Mouse (Mus musculus) T-helper 17 cell (primary cell): ENCODE measurements at regions not wholly inside any gene's neighbourhood (a gene's known extent, or its start where the extent isn't known, plus 50 kb on each side); places are given as distances from the start of the nearest gene placed in this dataset.

Source experiments
- in situ Hi-C, 2 experiments: fragments of 300-600 bp; cut with MboI, MseI; formaldehyde crosslinking; loops; 1 replicate in 1 of 2; 2 replicates in 1 of 2; pipeline ENCODE4 v1.15.1; 2025; ENCODE audit warnings: high pct_unique_total_duplicates in 2 of 2

DNA sequence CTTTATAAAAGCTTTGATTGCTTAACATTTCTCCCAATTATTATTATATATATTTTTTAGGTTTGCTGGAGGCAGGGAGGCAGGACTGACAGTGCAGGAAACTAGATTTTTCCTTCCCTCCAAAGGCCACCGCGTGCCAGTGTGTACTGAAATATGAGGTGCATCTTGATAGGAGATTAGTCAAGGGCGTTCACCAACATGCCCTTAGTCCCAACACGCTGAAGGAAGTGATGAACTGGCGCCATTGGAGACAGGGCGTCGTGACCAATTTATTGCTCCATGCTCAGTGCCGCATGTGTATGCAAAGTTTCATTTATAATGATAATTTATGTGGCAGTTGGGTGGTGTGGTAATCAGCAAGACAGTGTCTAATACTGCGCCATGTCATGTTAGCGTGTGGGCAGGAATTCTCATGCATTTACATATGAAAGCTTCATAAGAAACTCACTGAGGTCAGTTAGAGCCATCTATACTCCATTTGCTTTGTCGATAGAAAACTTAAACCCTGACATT lies 66.2 kb downstream of the Isl1 start:
- in situ Hi-C loops, result no loop called here

DNA sequence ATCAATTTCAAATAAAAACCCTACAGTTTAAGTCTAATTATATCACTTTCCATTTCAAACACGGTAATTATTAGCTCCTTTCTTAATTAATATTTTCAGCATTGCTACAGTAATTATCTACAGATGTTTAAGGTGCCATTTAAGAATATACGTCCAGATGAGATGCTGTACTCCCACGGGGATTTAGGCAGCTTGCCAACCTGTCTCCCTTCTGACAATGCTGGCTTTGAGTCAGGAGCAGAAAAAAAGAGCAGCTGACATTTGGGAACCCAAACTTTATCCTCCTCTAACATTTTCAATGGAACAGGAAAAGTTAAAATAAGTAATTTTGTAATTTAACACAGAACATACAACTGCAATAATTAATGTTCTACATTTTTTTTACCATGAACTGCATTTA lies 94.4 kb downstream of the Isl1 start:
- in situ Hi-C loops, result loop anchor here in 1 of 2 experiments (10.0 kb wide), 1 partner anchor 970 kb away; no protein-coding TSS in a partner anchor

DNA sequence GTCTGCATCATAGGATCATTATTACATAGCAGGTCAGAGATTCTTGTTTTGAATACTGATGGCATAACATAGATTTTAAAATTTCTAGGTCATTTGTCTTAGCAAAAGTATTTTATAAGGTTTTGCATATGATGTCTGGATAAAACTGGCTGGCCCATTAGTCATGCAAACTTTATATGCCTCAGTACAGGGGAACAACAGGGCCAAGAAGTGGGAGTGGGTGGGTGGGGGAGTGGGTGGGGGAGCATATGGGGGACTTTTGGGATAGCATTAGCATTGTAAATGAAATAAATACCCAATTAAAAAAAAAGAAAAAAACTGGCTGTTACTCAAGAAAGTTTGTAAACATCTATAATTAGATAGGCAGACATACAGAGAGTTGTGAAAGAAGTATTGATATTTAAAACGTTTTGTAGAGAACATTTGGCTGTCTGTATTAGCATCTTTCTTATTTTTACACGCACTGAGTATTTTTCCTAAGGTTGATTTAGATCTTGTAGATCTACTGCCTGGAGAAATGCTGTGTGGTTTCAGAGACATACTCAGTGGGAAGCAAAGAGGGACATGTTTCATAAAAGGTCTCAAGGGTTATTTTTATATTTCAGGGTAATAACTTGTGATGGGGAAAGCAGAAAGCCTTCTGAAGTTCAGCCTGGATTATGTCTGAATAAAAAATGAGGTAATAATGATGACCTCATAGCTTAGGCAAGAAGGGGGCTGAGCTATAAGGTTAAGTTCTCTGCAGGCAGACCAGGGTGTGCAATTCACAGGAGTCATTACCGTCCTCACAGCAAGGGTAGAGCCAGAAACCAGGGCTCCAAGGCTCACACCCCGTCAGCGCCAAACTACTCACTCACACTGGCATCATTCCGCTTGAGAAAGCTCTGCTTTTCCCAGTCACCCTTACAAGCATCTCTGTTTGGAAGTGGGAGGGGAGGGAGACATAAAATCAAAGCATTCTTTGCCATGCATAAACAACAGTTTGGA lies 95.4 kb downstream of the Isl1 start:
- in situ Hi-C loops, result loop anchor here in 1 of 2 experiments (10.0 kb wide), 1 partner anchor 969 kb away; no protein-coding TSS in a partner anchor

DNA sequence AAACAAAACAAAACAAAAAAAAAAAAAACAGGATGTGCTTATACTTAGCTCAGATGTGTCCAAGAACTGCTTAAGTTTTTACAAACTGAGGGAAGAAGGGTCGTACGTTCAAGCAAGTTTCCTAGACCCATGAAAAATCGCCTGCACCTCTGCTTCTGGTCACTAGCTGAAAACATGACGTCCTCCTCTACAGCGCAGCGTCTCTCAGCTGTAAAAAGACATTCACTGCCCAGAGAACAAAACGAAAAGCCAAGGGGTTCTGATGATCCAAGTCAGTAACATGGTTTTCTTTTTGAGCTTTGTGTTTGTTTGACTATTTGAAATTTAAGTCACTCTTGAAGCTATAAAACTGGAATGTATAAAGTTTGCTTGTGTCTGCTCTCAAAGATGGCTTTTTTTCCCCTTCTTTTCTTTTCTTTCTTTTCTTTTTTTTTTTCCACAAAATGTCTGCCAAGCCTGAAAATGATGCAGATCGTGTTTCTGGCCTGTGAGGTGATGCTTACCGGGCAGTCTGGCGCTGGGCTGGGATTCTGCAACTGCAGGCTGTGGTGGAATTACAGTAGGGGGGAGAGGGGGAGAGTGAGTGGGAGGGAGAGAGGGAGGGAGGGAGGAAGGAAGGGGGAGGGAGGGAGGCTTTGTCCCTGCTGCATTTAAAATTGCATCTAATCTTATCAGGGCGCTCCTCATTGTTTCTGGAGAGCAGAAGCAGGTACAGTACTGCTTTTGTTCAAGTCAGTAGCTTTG lies 108.1 kb downstream of the Isl1 start:
- in situ Hi-C loops, result no loop called here

DNA sequence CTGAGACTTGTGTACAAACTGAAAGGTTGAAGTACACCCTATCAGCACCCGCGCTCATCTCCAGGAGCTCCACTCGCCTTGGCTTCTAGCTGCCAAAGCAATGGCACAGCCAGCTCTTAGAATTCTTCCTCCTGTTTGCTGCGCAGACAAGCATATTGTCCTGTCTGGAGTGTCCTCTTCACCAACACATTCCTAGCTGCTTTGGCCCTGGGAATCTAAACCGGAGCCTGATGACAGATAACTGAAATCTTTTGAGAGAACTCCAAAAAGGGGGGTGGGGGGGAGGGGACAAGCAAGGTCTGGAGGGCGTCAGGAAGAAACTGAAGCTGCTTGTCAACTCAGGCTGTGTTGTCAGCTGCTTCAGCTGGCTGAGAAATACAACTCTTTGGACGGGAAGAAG lies 122.4 kb downstream of the Isl1 start:
- in situ Hi-C loops, result no loop called here

DNA sequence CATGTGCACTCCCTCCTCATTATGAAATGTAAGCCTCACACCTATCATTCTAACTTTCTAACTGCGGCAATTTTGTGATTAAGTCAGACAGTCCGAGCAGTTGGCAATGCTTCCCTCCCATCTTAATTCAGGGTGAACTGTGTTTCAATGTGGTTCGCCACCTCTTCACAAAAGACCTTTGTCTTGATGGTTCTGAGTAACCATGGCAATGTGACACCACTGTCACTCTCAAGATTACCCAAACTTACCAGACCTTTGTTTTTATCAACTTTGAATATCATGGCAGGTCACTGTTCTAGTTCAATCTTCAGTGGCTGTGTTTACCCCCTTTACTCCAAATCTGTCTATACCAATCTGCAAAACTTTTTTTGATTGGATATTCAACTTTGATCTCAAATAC lies 131.7 kb downstream of the Isl1 start:
- in situ Hi-C loops, result no loop called here

DNA sequence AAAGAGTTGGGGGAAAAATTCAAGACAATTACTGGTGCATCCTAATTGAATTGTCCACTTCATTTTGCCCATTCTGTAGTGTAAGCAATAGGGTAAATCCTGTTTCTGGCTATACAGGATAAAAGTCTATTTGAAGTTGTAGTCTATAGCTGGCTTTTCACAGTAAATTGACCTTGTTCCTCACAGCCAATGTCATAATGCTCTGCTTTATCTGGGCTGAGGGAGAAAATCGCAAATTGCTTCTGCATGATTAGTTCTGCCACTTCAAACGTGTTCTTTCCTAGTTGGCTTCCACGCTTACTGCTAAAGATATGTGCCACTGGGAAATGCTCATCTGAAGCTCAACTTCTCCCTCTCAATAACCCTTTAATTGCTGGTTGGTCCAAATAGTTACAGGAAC lies 134.5 kb downstream of the Isl1 start:
- in situ Hi-C loops, result no loop called here

DNA sequence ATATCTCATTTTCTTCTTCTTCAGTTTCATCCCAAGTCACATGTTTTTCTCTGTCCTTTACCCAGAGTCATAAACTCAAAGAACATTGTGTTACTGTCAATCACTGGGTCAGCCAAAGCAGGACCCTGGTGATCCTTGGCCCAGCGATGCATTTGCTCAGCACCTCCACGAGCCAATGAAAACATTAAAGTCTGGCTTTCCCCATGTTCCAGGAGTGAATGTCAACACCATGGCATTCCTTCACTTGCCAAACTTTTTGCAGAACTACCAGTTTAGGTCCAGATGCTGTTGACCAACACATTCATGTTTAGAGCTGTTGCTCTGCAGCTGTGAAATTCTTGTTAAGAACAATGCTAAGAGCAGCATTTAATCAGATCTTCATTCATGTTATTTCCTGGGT lies 135.6 kb downstream of the Isl1 start:
- in situ Hi-C loops, result no loop called here

DNA sequence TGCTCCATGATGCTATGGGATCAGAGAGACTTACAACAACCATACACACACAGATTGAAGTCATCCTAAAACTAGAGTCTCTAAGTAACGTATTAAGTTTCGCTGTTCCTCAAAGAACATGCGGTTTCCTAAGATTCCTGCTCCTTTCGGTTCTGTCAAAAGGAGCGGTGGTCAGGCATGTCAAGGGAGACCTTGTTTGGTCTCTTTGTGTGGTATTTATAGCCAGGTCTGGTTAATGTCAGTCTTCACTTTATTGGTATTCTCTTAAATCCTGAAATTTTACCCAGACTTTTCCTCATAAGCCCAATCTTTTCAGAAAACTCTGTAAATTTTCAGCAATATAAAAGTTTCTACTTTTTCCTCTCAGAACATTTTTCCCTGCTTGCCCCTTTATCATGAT lies 166.5 kb downstream of the Isl1 start:
- in situ Hi-C loops, result loop anchor here in 1 of 2 experiments (10.0 kb wide), 1 partner anchor 592 kb away; no protein-coding TSS in a partner anchor

DNA sequence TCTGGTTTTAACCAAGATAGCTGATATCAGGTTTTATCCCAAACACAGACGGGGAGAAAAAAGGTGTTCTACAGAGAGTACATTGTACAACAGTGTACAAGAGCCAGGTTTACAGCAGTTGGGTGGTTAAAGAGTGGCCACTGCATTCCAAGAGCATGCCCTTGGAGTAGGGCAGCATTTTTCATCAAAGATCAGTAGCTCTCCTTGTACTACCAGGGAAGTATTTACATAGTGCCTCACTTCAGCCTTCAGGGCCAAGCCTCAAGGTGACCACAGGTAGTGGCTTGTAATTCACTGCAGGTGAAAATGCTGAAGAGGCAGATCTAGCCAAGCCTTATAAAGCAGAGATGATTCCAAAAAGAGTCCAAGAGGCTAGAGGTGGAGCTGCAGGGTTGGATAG lies 190.8 kb downstream of the Isl1 start:
- in situ Hi-C loops, result no loop called here

DNA sequence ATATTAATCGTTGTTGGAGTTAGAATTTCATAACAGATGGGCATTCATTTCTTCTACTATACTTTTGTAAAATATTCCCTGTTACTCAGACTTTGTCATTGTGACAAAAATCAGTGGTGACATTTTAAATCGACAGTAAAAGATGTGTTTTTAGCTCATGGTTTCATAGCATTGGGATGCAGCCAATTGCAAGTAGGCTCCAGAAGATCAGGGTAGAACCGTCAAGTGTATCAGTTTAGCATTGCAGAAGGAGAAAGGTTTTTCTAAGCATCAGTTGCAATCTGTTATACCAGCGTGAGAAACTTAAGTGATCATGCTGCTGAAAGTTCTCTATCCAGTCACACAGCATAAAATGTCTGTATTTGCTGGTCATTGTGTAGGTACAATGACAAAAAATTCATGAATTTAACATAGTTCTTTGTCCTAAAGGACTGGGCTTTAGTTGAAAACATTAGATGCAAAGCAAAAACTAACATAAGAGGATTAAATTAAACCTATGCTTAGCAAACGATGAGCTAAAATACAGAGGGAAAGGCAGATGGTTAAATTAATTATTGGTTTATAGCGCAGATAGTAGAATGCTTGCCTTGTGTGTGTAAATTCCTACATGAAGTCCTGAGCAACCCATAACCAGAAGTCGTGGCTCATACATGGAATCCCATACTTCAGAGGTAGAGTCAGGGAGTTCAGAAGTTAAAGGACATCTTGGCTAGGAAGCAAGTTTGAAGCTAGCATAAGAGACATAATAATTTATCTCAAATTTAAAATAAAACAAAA lies 198.3 kb downstream of the Isl1 start:
- in situ Hi-C loops, result no loop called here

DNA sequence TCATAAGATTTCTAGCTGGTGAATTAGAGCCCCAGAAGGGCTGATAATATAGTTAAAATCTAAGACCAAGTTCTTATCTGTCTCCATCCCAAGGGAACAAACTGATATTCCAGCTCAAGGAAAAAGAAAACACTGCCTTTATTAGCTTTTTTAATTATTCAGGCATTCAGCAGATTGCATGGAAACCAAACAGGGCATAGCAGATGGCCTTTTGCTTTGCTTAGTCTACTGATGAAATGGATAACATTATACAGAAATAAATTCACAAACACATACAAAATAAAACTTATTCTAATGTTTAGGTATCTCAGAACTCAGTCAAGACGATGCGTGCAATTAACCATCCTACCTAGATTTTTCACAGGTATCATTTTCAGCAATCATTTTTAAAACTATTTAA lies 198.9 kb downstream of the Isl1 start:
- in situ Hi-C loops, result no loop called here

DNA sequence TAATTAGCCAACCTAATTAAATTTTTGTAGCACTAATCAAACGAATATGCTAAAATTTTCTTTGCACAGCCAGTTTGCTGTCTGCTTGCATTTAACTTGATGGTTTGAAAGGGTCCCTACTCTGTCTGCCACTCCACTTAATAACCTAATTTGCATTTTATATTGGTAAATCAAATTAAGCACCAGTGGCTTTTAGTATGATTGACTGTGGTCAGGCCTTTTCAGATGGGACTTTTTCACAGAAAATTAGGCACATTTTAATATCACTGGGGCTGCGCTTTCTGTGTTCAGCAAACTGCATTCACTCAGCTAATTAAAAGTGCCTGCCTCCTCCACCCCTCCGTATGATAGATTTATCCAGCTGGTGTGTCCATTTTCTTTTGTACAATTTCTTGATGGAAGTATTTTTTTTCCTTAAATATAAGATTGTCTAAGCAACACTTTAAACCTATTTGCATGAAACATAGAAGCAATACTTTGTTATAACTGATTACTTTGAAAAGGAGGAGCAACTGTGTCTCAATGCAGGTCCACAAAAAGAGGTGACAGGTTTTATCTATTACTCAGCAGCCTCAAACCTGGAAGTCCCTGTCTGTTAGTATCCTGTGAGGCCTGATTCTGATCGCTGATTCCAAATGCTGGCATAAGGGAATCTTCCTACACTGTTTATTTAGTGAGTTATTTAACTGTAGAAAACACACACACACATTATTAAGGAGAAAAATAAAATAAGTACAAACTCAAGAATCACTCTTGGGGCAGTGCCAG lies 221.8 kb downstream of the Isl1 start:
- in situ Hi-C loops, result no loop called here

DNA sequence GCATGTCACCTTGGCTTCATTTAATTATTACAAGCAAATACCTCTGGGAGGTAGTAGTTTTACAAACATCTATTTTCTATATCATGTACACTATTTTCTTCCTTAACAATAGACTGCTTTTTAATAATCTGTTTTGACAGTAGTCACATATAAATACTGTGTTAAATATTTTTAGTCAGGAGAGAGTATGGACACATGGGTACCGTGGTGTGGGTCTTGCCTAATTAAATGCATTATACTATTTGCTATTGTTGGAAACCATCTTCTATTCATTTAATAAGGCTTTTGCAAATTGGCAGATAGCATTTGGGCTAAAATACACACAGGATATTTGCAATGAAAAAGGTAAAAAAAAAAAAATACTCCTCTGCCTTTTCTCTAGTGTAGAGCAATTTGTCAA lies 222.3 kb downstream of the Isl1 start:
- in situ Hi-C loops, result no loop called here

DNA sequence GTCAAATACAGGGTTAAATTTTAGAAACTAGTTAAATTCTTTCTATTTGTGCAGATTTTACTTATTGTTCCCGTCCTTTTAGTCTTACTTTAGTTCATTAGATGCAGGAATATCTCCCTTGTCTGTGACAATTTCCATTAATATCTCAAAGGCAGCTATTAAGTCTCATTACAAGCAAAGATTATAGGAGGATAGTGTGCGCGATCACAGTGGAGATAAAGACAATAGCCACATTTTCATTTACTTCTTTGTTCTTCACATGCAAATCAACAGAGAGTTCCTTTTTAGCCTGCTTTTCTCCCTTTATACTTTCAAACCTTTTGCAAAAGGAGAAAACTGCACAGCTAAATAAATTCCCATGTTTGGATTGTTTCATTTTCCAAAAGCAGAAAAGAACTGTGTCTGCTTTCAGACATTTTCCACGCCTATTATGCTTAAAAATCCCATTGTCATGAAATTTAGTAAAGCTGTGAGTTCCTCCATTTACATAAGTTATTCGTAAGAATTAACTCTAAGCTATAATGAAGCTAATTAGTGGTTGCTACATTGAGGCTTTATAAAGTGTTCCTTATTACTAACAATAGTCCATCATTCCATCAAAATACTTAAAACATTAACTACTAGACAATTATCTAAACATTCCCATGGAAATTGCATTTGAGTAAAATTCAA lies 252.4 kb downstream of the Isl1 start:
- in situ Hi-C loops, result no loop called here

DNA sequence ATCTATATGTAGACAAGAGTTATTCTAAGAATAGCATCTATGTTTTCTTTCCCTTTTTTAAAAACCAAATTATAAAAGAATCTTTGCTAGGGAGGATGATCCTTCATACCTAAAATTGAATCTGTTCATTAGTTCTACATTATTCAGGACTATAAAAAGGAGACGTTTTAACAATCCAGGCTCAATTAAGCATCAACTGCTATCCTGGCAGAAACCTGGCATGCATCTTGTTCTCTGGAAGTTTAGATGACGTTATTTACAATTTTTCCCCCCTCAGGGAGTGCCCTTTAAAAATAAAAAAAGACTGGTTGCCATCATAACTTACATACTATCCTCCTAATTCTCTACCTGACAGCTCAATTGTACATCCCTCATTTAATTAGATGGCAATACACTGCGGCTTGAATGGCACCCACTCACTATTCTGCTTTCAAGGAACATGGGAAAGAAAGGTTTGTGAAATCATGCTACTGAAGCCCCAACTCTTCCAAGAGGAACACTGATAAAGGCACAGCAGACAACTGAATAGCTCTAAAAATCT lies 253.3 kb downstream of the Isl1 start:
- in situ Hi-C loops, result no loop called here

DNA sequence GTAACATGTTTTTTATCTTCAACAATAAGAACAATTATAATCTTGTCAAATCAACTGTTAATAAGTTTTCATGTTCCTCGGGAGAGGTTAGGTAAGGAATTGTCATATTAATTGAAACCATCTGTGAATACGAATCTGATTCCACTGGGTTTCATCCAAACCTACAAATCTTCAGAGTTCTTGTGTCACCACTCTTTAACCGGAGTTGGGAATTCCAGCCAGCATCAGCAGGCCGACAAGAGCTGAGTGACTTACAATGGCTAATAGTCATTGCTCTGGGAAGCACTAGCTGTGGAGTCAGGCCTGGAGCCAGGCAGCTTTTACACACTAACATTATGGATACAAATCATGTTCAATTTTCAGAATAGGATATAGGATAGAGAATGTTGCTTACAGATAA lies 273.3 kb downstream of the Isl1 start:
- in situ Hi-C loops, result no loop called here

DNA sequence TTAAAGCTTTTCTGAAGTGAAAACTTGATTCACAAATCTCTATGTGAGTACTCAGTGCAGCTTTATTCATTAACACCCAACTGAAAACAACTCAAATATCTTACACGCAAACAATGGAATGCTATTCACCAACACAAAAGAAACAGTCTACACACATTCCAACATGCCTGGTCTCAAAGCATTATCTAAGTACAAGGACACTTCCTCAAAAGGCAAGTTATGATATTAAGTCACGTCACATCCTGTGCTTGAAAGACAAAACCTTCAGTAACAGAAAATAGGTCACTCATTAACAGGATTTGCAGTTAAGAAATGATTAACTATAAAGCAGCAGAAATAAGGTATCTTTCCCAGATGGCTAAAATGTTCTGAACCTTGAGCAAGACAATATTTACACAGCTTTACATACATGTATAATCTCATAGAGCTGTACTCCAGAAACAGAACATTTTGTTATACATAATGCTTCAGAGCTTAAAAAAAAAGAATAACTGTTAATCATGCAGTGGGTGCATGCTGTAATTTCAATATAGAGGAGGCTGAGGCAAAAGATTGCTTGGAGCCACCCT lies 279.3 kb downstream of the Isl1 start:
- in situ Hi-C loops, result no loop called here

DNA sequence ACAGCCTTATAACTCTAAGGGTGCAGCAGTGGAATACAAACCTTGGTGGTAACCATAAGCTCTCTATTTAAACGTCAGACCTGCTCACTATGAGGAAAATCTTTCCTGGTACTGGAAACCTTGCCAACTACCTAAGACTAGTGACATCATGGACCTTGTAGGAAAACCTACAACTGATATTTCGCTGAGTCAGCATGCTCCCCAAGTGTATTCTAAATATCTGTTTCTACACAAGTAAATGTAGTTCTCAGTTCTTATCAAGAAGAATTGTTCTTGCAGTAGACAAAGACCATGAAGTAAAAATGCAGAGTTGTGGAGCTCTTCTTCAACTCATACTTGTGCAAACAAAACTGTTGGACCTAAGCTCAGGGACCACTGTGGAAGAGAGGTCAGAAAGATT lies 280.9 kb downstream of the Isl1 start:
- in situ Hi-C loops, result no loop called here

DNA sequence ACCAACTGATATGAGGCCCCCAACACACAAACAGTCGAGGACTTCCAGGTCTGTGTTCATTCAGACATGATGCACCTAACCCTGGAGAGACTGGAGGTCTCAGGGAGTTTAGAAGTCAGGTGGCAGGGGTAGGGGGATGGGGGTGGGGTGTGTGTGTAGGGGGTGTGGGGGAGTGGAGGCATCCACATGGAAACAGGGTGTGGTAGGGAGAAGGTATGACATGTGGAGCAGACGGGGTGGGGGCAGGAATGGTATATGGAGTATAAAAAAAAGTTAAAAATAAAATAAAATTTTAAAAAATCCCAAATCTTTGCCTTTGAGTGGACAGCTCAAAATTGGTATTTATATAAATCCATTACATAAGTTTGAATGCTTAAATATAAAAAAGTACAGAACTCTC lies 282.3 kb downstream of the Isl1 start:
- in situ Hi-C loops, result no loop called here
